In genomic region chr16:22661076-22661475, GRCm38 (mm10) we compare ENCODE assay signal across 13 mouse cellular contexts. TPM values are rescaled to one million over a fixed set of nuclear protein-coding genes. Genes with fewer than 3 reads are reported as not detected.
DNase-seq lines count a peak whose midpoint lies in the region; ATAC-seq and TF ChIP-seq lines count a peak whose summit lies in the region.
"Had no signal": no experiment of that assay in that cellular context is flagged by ENCODE, and none has a peak within 500 bp of the region (broad histone marks: within the 10 kb centered on the region; RNA-seq: fewer than 3 reads in every experiment).

No protein-coding gene starts in this region.

- no peak overlapping the region for H3K27ac ChIP-seq in intestine, postnatal 0 days (ENCODE audit: low read depth, low read length)
- H3K27ac ChIP-seq: forebrain, embryonic 12.5 days; heart, embryonic 15.5 days; intestine, embryonic 15.5 days; limb, embryonic 12.5 days had no signal

- no peaks in the 10 kb centered on the region for H3K36me3 ChIP-seq in intestine, postnatal 0 days (ENCODE audit: control insufficient read depth, insufficient read depth)
- H3K36me3 ChIP-seq: forebrain, embryonic 12.5 days; heart, embryonic 15.5 days; intestine, embryonic 15.5 days; limb, embryonic 12.5 days had no signal

- no peaks in the 10 kb centered on the region; the same call in 1 of the 2 replicates for H3K4me1 ChIP-seq in intestine, postnatal 0 days (replicated peaks; ENCODE audit: control insufficient read depth, insufficient read depth, low read length)

- no peak overlapping the region for H3K9ac ChIP-seq in intestine, postnatal 0 days (ENCODE audit: low read depth, low read length)
- H3K9ac ChIP-seq: forebrain, embryonic 12.5 days; heart, embryonic 15.5 days; intestine, embryonic 15.5 days; limb, embryonic 12.5 days had no signal

- DNase-seq in adrenal gland, adult (ENCODE audit: inconsistent age in 2 of 2, low spot score in 1 of 2): peak; percentile 29 to 52
- DNase-seq in adrenal gland, postnatal 4 days (ENCODE audit: low spot score in 2 of 2): no peak
- peak; percentile 86 for DNase-seq in right cerebral cortex, adult 18-20 months
- DNase-seq in right cerebral cortex, postnatal 4 days: no peak
- peak; percentile 76 for DNase-seq in right cerebral cortex, adult 2 months (ENCODE audit: low spot score in 2 of 2)
- no peak for DNase-seq in heart, postnatal 36 days
- DNase-seq in cerebellum, postnatal 25 days: no peak
- DNase-seq: lung, postnatal 4 days had no signal

- ATAC-seq in intestine, postnatal 0 days: no peak
- ATAC-seq: intestine, embryonic 15.5 days had no signal

- WGBS in intestine, postnatal 0 days: 59% methylated on average over 5 of the region's 5 CpGs

- TF ChIP-seq CTCF in intestine, postnatal 0 days (IDR thresholded peaks at IDR 0.05; ENCODE audit: low read depth): no peak

- peaks cover 9% of the 10 kb centered on the region for H3K27me3 ChIP-seq in intestine, postnatal 0 days (replicated peaks; ENCODE audit: control insufficient read depth, insufficient read depth, low read length)

- no peak overlapping the region for H3K4me2 ChIP-seq in intestine, postnatal 0 days (replicated peaks; ENCODE audit: low read depth)
- H3K4me2 ChIP-seq: forebrain, embryonic 12.5 days; heart, embryonic 15.5 days; intestine, embryonic 15.5 days; limb, embryonic 12.5 days had no signal

- no peak overlapping the region for H3K4me3 ChIP-seq in intestine, postnatal 0 days (ENCODE audit: low read depth, low read length)
- H3K4me3 ChIP-seq: forebrain, embryonic 12.5 days; heart, embryonic 15.5 days; intestine, embryonic 15.5 days; limb, embryonic 12.5 days had no signal

- intact Hi-C loops in heart, postnatal 36 days (cut with DNase I): no loop called here

- no peaks in the 10 kb centered on the region for H3K9me3 ChIP-seq in intestine, postnatal 0 days (ENCODE audit: control insufficient read depth)
- H3K9me3 ChIP-seq: forebrain, embryonic 12.5 days; heart, embryonic 15.5 days; intestine, embryonic 15.5 days; limb, embryonic 12.5 days had no signal

RNA-seq across cellular contexts. Expression of gene Dgkg, which starts 4.1 kb away (rescaled TPM):
- total RNA-seq in adrenal gland, postnatal 4 days (2021): 1 to 10 TPM; 4.8 to 5.4 TPM
- 3.5 and 4.5 TPM in 2 replicates for polyA plus RNA-seq in intestine, postnatal 0 days (2015; fragmentation: Nextera tagmentation; extraction: Ambion mirVana)
- total RNA-seq in heart, postnatal 36 days (2021): under 1 TPM; 0.41 to 0.42 TPM

Comparison
In these comparisons a context has a peak if more than half of its experiments do, and no peak if none do; other contexts are left out.
1. DNase-seq: peak in adrenal gland, adult (2 of 2), right cerebral cortex, adult 18-20 months (single experiment) and right cerebral cortex, adult 2 months (2 of 2); none in adrenal gland, postnatal 4 days (0 of 2), right cerebral cortex, postnatal 4 days (single experiment), heart, postnatal 36 days (0 of 2) and cerebellum, postnatal 25 days (0 of 2).
2. RNA of gene Dgkg, which starts 4.1 kb away (total RNA-seq): 4.8 to 5.4 TPM in adrenal gland, postnatal 4 days; 0.41 to 0.42 TPM in heart, postnatal 36 days; every median in the first group is over 4 times any median in the second.